Mouse (Mus musculus): ENCODE results near the gene Loxl4.
A peak's percentile ranks its signal among the peaks of the same experiment; 100 is the strongest.

The Loxl4 gene

DNA sequence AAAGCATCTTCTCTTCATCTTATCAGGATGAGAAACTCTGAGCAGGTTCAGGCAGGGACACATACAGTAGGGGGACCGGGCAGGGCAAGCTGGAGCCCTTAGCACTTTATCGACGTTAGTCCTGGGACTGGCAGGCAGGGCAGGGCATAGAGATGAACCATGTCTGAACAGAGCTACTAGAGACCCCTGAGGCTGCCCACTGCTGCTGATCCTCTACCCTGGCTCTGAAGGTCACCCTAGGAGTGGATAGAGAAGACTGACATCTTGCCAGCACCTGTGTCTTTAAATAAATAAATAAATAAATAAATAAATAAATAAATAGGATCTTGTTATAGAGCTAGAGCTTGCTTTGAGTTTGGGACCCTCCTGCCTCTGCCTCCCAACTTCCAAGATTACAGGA, 2.9 kb downstream of the Loxl4 start:
- no peak for DNase-seq (ENCODE audit: low spot score in 2 of 2)

DNA sequence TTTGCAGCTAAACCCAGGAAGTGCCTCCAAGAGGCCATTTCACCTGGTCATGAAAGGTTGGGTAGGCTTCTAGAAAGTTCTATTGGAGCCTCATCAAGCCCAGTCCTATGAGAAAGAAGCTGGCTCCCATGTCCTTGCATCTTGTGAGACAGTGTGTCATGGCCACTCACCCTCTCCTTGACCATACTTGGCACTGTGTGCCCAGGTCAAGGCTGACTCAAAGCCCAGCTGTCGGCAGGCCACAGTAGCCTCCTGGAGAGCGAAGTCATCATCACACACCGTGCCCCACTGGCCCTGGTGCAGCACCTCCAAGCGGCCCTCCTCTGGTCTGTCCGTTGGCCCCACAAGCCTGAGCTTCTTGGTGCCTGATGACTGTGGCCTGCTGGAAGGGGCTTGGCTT, 4.5 kb downstream of the Loxl4 start:
- DNase-seq (ENCODE audit: low spot score in 2 of 2): no peak

DNA sequence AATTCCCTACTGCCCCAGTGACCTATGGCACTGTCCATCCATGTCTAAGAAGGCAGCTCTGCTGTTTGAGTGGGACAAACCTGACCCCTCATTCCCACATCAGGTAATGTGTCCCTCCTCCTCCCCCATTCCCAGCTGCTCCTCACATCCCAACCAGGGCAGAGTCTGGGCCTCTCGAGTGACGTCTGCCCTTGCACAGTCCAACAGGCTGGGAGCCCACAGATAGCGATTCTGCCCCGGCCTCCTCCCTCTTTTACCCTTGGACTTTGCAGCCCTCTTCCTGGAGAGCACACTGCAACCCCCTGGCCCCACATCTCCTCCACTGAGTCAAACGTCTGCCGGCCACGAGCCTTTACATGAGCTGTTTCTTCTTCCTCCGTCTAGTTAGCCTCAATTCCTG, 10.0 kb downstream of the Loxl4 start:
- no peak for DNase-seq (ENCODE audit: low spot score in 2 of 2)

DNA sequence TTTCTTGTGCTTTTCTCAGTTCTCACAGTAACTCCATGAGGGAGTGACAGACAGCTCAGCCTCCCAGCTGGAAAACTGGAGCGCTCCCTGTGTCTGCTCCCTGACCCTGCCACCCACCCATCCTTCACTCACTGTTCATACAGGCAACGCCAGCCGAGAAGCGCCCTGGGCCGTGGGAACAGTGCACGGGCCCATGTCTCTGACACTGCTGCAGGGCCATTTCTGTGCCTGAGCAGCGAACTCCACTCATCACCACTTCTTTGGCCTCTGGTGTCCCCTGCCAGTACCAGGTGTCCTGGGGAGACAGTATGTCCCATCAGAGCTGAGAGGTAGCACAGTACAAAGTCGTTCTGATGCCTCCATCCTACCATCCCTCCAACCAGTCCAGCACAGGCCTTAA, 10.6 kb downstream of the Loxl4 start:
- DNase-seq (ENCODE audit: low spot score in 2 of 2): no peak

DNA sequence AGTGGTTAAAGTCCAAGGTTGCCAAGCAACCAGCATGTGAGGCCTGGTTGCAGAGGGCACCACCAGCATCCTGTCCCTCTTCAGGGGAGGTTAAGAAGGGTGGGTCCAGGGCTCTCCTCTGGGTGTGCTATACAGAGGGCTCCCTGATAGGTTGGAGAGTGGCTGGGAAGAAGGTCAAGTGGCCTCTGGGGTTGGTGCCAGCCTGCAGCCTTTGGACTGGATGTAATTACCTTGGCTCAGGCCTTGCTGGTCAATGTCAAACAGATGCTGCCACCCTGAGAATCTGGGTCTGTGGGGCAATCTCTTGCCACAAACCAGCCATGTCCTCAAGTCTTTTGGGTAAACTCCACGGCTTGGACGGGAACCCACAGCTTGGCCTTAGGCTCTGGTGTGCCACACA, 11.2 kb downstream of the Loxl4 start:
- no peak for DNase-seq (ENCODE audit: low spot score in 2 of 2)

DNA sequence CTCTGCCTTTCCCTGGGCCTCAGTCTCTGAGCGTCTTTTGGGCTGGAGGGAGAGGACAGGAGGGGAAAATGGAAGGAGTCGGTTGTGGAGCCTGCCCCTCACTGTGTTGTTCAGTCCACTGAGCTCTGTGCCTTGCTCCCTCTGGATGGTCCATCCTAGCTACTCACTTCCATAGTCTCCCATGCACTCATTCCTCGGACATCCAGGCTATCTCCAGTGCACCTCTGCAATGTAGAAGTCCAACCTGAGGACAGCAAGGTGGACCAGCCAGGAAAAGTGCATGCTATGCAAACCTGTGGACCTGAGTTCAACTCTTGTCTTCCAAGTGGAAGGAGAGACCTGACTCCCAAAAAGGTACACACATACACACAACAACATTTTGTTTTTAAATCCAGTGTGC, 12.0 kb downstream of the Loxl4 start:
- DNase-seq (ENCODE audit: low spot score in 2 of 2): no peak

DNA sequence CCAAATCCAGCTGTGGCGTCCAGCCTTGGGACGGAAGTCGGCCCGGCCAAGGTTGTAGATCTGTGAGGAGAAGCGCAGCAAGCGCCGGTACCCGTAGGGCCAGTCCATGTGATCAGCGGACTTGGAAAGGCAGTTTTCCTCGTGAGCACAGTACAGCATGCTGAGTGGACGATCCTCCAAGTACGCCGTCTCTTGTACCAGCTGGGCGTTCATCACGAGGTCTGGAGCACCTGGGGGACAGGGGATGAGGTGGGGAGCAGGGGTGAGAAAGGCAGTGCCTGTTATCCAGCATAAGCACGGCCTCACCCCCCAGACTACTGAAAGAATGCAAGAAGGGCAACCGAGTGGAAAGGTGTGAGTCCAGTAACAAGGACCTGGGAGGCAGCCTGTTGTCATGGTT, 12.7 kb downstream of the Loxl4 start:
- no peak for DNase-seq (ENCODE audit: low spot score in 2 of 2)

DNA sequence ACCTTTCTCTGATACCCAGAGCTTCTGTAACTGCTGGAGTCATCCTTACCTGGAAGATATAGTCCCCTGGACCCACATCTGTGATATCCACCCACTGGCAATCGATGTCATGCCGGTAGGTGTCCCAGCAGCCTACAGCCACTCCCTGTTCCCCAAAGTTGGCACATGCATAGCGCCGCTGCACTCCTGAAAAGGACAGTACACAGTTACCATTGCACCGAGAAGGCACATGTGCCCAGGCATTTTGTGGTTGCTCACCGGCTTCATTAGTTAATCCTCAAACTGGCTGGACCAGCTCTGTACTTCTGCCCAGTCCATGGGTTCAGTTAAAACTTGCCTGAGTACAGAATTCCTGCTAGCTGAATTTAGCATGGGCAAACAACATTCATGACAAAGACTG, 14.7 kb downstream of the Loxl4 start:
- no peak for DNase-seq (ENCODE audit: low spot score in 2 of 2)

DNA sequence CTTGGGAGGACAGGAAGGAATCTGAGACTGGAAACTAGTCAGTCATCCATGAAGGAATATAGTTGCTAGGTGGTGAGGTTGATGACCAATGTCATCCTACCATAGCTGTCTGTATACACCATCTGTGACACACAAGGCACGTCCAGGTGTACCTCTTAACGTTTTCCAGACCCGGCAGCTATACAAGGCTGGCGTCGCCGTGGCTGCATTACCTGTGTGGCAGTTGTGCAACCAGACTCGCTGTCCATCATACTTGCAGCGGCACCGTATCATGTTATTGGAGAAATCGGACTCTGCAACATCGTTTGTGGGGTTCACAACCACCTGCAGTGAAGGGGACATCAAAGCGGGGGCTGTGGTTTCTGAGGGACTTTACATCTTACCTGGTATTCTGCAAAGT, 15.3 kb downstream of the Loxl4 start:
- no peak for DNase-seq (ENCODE audit: low spot score in 2 of 2)

DNA sequence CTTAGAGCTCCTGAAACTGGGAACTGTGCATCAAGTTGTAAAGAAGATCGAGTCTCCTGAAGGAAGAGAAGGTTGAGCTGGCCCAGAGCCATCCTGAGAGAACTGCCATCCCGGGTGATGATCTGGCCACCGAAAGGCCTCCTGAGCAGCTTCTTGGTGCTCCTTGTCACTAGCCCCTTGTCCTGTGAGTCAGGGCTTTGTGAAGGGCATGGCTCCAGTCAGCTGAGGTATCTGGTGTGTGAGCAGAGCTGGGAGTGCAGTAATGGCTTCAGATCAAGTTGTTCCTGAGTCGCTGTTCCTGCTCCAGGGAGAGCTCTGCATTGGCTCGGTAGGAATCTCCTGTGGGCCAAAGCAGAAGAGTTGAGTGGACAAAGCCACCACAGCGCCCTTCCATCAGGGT, 17.5 kb downstream of the Loxl4 start:
- DNase-seq (ENCODE audit: low spot score in 2 of 2): no peak

DNA sequence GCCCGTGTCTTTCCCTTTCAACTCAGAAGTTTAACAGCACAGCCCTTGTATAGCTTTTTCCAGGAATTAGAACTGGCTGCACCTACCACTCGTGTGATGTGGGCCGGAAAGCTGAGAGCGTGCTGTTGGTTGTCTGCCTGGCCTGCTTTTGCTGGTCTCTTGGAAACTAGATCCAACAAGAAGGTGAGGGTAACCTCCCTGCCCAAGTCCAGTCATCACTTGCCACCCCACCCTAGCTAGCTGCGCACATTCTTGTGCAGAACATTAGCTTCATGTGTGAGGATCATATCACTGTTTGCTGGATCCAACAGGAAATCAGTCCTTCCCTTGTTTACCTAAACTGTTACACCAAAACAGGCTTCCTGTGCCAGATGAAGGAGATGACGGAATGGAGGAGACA, 19.2 kb downstream of the Loxl4 start:
- DNase-seq (ENCODE audit: low spot score in 2 of 2): no peak

DNA sequence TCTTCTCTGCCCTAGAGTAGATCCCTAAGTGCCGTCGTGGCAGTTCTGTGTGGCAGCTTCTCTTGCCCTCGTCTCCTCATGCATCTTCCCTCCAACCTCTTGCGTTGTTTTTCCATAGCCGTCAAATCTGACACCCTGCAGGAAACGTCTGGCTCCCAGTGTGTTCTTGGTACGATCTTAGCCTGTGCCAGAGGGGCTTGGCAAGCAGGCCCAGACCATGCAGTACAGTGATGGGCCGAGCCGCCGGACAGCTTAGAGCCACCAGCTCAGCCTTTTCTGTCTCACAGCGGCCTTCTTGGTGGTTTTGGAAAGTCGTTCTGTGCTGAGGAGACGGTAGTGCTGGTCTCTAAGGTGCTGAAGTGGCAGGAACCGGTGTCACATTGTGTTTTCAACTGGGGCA, 21.1 kb downstream of the Loxl4 start:
- DNase-seq (ENCODE audit: low spot score in 2 of 2): no peak

DNA sequence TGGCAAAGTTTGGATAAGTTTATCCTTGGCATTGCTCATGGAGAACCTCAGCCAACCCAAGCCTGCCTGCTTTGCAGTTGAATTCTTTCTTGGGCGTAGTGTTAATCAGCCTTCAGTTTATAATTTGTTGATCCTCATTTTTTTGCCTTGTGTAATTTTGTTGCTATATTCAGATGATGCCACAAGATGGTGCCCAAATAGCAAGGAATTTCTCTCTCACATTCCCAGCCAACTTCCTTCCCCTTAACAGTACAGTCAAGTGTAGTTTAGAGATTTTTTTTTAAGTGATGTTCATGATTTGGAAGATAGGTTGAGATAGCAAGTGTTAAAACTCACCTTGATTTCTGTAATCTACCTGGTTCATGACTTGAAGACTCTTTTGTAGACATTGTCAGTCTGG, 23.4 kb downstream of the Loxl4 start:
- peak in 1 of 2 experiments; percentile 29 for DNase-seq (ENCODE audit: low spot score in 2 of 2)

DNA sequence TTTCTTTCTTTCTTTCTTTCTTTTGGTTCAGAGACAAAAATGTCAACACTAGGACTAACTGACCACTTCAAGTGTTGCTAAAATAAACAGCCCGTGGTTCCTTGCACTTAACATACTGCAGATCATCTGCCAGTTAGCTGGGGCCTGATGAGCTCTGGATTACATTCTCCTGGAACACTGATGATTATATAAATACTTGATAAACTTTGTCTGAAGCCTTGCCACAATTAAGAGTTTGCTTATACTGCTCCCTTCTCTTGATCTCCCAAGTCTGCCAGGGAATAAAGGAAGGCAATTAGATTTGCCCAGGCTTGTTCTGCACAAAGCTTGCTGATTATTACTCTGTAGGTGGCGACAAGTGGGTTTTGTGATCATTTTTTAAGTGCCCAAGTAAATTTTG, 24.9 kb downstream of the Loxl4 start:
- no peak for DNase-seq (ENCODE audit: low spot score in 2 of 2)

DNA sequence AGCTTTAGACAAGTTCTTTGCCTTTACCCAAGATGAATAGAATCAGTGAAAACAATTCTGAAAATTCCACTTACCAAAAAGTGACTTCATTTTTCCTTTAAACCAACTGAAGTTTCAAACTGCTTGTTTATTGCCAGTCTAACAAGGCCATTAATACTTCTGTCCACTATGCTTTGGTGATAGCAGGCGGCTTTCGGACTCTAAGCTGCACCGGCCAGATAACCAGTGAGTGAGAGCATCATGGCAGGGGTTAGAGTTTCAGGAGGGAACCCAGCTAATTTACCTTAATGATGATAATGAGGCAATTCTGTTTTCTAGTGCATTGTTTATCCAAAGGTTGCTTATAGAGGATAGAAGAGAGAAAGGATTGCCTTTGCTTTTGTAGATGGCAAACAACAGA, 28.4 kb downstream of the Loxl4 start:
- DNase-seq (ENCODE audit: low spot score in 2 of 2): no peak

DNA sequence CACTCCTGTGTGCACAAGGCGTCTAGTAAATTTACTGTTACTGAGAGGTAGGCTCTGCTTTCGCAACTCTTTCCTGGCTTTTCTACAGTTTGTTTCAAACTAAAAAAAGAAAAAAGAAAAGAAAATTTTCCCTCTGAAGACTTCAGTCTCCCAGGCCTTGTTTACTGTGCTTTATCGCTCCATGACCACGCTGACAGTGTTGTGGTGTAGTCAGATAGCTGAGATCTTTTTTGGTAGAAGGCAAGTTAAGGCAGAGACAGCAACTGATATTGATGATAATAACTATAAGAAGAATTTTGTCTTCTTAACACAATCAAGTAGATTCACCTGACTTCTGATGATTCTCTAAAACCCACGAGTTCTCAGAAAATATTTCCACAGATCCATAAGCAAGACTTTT, 28.9 kb downstream of the Loxl4 start:
- no peak for DNase-seq (ENCODE audit: low spot score in 2 of 2)

DNA sequence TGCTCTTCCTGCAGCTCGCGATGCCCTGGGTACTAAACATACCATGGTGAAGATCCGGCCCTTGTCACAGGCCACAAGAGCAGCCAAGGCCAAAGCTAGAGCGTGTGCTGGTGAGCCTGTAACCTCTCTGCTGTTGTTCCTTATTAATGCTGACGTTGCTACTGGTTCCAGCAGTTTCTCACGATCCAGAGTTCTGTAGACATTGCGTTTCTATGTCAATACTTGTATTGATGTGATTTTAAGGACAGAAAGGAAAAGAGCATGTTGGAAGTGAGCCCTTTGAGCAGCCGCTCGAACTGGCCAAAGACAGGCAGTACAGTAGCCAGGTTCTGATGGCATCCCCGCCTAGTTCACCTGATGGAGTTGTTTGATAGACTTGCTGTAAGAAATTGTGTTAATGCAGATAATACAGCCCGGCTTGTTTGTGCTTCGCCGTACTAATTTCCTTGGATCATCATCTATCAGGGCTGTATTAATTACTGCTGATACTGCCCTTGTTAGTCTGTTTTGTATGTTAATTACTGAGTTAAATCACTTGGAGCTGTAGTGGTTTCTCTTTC, 29.7 kb downstream of the Loxl4 start:
- DNase-seq (ENCODE audit: low spot score in 2 of 2): no peak

DNA sequence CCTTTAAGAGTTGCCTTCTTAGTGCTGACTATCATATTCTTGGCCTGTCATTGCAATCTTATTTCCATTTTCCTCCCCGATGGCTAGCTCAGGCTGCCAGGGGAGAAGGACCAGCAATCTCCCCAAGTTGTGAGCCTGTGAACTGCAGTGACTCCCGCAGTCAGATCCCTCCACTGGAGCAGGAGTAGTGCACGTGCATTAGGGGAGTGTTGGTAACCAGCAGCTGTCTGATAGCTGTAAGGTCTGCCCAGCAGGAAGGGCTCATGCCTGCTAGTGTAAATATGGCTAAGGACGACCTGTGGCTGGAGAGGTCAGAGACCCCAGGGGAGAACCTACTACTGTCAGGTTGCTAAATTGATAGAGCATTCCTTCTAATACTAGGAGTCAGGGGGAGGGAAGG, 31.9 kb downstream of the Loxl4 start:
- DNase-seq (ENCODE audit: low spot score in 2 of 2): no peak

DNA sequence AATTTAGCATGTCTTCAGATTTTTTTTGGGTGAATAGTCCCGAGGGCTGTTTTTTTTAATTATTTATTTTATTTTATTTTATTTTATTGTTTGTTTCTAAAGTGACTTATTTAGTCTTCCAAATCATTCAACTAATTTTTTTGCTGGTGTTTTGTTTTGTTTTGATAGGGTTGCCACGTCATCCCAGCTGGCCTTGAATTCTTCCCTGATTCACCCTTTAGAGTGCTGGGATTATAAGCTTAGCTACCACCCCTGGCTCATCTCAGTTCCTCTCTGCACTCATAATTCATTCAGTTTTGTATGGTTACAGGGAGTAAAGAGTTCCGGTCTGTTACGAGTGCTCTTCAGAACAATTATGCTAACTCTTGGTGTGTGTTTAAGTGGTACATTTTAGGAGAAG, 34.0 kb downstream of the Loxl4 start:
- no peak for DNase-seq (ENCODE audit: low spot score in 2 of 2)

DNA sequence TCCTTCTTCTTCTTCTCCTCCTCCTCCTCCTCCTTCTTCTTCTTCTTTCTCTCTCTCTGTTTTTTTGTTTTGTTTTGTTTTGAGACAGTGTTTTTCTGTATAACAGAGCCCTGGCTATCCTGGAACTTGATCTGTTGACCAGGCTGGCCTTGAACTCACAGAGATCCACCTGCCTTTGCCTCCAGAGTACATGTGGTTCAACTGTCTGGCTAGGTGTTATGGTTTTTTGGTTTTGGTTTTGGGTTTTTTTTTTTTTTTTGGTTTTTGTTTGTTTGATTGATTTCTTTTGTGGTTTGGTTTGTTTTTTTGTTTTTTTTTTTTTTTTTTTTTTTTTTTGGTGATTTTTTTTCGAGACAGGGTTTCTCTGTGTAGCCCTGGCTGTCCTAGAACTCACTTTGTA, 35.8 kb downstream of the Loxl4 start:
- no peak for DNase-seq (ENCODE audit: low spot score in 2 of 2)

DNA sequence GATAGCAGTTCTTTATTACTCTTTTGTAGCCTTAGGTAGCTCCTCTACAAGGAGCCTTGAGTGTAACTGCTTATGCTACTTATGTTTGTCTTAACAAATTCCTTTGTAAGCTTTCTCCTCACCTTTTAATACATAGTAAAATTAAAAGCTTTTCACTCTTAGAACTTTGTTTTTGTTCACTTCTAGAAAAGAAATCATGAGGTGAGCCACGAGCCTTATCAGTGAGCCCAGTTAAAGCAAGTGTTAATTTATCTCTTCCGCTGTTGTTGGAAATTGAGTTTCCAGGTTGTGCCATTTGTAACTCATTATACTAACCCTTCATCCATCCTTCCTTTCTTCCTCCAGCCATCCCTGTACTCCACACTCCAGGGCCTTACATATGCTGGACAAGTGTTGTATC, 37.3 kb downstream of the Loxl4 start:
- DNase-seq (ENCODE audit: low spot score in 2 of 2): no peak

DNA sequence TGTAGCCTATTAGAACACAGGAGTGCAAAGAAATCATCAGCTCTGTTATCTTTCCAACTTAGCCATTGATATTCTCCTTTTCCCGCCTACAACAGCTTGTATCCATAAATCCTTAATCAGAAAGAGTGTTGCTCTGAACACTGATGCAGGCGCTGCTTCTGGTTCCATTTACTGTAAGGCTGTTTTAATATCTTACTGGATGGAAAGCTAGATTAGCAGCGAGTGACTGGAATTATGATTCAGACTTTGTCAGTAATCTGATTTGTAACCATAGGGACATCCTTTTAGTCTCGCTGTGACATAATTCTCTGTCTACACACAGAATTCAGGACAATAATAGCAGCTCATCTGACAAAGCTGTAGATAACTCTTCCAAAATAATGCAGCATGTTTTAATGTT, 41.3 kb downstream of the Loxl4 start:
- no peak for DNase-seq (ENCODE audit: low spot score in 2 of 2)

DNA sequence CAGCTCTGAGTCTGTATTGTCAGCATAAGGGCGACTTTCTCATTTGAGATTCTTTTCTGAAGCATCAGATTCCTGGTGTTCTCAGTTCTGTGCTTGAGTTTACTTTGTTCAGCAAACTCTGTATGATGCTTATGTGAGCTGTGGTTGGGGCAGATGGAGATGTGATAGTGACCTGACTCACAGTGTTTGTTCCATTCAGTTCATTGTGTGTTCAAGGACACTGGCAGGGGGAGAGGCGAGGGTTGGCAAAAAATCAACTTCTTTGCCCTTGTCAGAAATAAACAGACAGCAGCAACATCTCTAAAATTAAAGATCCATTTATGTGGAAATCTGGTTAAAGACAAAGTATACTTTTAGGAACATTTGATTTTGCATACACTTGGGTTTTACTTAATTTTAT, 43.5 kb downstream of the Loxl4 start:
- DNase-seq (ENCODE audit: low spot score in 2 of 2): no peak

DNA sequence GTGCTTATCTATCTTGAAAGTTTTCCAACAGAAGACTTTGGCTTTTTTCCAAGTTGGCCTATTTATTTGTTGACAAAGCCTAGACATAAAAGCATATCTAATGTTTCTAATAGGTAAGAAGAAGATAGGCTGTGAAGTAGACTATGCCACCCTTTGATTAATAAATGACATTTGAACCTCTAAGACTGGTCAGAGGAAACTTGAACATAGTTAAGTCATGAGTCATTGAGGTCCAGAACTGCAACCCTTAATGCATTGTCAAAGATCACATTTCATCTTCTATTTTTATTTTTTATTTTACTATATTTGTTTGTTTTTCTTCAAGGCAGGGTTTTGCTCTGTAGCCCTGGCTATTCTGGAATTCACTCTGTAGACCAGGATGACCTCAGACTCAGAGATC, 45.6 kb downstream of the Loxl4 start:
- DNase-seq (ENCODE audit: low spot score in 2 of 2): no peak

All from frontal cortex, postnatal 36 days (tissue).